Mouse (Mus musculus): ENCODE measurements at regions not wholly inside any gene's neighbourhood (a gene's known extent, or its start where the extent isn't known, plus 50 kb on each side); places are given as distances from the start of the nearest gene placed in this dataset.

DNA sequence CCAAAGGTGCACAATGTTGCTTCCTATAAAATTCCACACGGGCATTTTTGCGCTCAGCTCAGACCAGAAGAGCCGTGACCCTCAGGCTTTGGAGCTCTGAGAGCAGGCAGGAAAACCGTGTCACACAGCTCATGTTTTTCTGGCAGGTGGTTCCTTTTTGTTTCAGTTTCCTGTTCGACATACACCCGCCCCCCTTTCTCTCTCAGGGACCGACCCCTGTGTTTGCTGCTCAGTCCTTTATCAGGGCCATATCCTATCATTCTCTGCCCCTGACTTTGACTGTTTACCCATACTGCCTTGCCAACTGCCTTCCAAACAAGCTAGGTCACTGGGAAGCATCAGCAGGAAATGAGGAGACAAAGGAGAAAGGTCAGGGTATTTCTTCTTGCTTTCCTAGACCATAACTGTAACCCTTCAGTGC, 475.5 kb upstream of the Smim15 start:
- TF ChIP-seq ZNF384 (IDR thresholded peaks at IDR 0.05; ENCODE audit: low read depth, low read length) (no peak), MAFK (IDR thresholded peaks at IDR 0.05; ENCODE audit: insufficient read depth, low read depth, low read length) (no peak), CHD2 (IDR thresholded peaks at IDR 0.05; ENCODE audit: low read depth, low read length) (no peak), HCFC1 (IDR thresholded peaks at IDR 0.05; ENCODE audit: borderline replicate concordance, insufficient read depth, low read length) (no peak)
